Mouse (Mus musculus) cortical plate, adult 2 months (tissue): ENCODE measurements at regions not wholly inside any gene's neighbourhood (a gene's known extent, or its start where the extent isn't known, plus 50 kb on each side); places are given as distances from the start of the nearest gene placed in this dataset.

ENCODE experiments used
- CTCF ChIP-seq: fragments of 200-500 bp; IDR thresholded peaks from 2 replicates; pipeline ENCODE4 v1.5.1; 2011; ENCODE audit warnings: mild to moderate bottlenecking, control low read depth, low read length; ENCODE audit not compliant: insufficient read depth; ENCODE audit errors: extremely low read depth
- POLR2A ChIP-seq: fragments of 200-500 bp; IDR thresholded peaks from 2 replicates; pipeline ENCODE4 v1.6.1; 2011; ENCODE audit warnings: mild to moderate bottlenecking, low read length, control low read depth; ENCODE audit not compliant: insufficient read depth; ENCODE audit errors: extremely low read depth

DNA sequence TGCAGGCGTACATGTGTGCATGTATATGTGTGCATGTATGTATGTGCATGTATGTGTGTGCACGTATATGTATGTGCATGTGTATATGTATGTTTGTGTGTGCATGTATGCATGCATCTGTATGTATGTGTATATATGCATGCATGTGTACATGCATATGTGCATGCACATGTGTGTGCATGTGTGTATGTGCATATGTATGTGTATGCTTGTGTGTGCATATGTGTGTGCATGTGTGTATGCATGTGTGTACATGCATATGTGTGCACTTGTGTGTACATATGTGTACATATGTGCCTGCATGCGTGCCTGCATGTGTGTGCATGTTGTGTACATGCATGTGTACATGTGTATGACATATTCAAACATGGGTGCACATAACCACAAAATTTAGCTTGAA is 65.7 kb upstream of the Grip1 start:
- no peak for TF ChIP-seq CTCF
- TF ChIP-seq POLR2A, result no peak
